Mouse (Mus musculus) G1E (cell line): Measurements from ENCODE around the gene Pkp4. TPM values are rescaled to one million over a fixed set of nuclear protein-coding genes. Genes with fewer than 3 reads are reported as not detected.
"Not testable (repeated sequence)": the region's sequence is repeated elsewhere in the genome, so short reads cannot be mapped to it uniquely, and the experiment has no call there.

Source experiments
- ATAC-seq: 2 replicates; pipeline ENCODE4 v1.8.0; 2016; ENCODE audit warnings: mild to moderate bottlenecking; ENCODE audit not compliant: insufficient number of reproducible peaks, poor library complexity, low FRiP score, severe bottlenecking; ENCODE audit errors: extremely low read depth
- DNase-seq: peaks from one replicate; pipeline ENCODE4 v3.0.0; 2012; ENCODE audit warnings: low spot score
- H3K27me3 ChIP-seq: 2 replicates; pipeline ENCODE4 v1.6.1; 2012; ENCODE audit warnings: mild to moderate bottlenecking, low read length, inconsistent platforms; ENCODE audit not compliant: insufficient read depth
- H3K36me3 ChIP-seq: replicated peaks from 2 replicates; pipeline ENCODE3; 2012; ENCODE audit warnings: mild to moderate bottlenecking, inconsistent platforms
- H3K4me1 ChIP-seq: 2 replicates; pipeline ENCODE4 v1.6.1; 2012; ENCODE audit warnings: low read depth, low read length, inconsistent platforms, mixed read lengths; ENCODE audit not compliant: insufficient read depth
- H3K4me3 ChIP-seq: 2 replicates; pipeline ENCODE4 v1.5.1; 2012; ENCODE audit warnings: low read depth, mild to moderate bottlenecking, inconsistent platforms, low read length, moderate library complexity, mixed read lengths
- H3K9me3 ChIP-seq: replicated peaks from 2 replicates; pipeline ENCODE4 v1.6.1; 2012; ENCODE audit warnings: inconsistent platforms
- CTCF ChIP-seq: IDR thresholded peaks from 2 replicates; pipeline ENCODE4 v1.5.1; 2012; ENCODE audit warnings: low read depth, low read length, inconsistent platforms, mixed read lengths
- GATA1 ChIP-seq: IDR thresholded peaks from 2 replicates; pipeline ENCODE4 v1.6.1; 2012; ENCODE audit warnings: borderline replicate concordance, low read length, inconsistent platforms, mixed read lengths
- GATA2 ChIP-seq: IDR thresholded peaks from 2 replicates; pipeline ENCODE4 v1.6.1; 2012; ENCODE audit warnings: low read depth, low read length, inconsistent platforms, borderline replicate concordance
- POLR2AphosphoS5 ChIP-seq: IDR thresholded peaks from 2 replicates; pipeline ENCODE4 v1.6.1; 2012; ENCODE audit warnings: low read depth, low read length, inconsistent platforms; ENCODE audit not compliant: insufficient replicate concordance
- TAL1 ChIP-seq: conservative IDR thresholded peaks from 2 replicates; pipeline ENCODE4 v1.6.1; 2012; ENCODE audit warnings: low read depth, low read length, inconsistent platforms, mixed read lengths
- polyA plus RNA-seq: library from polyadenylated mRNA; stranded (reverse); fragments of >175 nt; gene quantifications from 2 replicates; pipeline ENCODE4 v1.2.3, GENCODE M21; 2012
- total RNA-seq, 2 experiments: library from RNA; stranded (forward) in 1 of 2; stranded (reverse) in 1 of 2; fragments of 200-1000 nt in 1 of 2; fragments of >200 nt in 1 of 2; fragmentation: Nextera tagmentation in 1 of 2; gene quantifications; 2 replicates each; pipeline ENCODE4 v1.2.3; 2014 to 2017

Pkp4 gene
- total and polyA plus RNA-seq, 3 experiments = 29.1 to 61.0 (median 58.7) TPM

DNA sequence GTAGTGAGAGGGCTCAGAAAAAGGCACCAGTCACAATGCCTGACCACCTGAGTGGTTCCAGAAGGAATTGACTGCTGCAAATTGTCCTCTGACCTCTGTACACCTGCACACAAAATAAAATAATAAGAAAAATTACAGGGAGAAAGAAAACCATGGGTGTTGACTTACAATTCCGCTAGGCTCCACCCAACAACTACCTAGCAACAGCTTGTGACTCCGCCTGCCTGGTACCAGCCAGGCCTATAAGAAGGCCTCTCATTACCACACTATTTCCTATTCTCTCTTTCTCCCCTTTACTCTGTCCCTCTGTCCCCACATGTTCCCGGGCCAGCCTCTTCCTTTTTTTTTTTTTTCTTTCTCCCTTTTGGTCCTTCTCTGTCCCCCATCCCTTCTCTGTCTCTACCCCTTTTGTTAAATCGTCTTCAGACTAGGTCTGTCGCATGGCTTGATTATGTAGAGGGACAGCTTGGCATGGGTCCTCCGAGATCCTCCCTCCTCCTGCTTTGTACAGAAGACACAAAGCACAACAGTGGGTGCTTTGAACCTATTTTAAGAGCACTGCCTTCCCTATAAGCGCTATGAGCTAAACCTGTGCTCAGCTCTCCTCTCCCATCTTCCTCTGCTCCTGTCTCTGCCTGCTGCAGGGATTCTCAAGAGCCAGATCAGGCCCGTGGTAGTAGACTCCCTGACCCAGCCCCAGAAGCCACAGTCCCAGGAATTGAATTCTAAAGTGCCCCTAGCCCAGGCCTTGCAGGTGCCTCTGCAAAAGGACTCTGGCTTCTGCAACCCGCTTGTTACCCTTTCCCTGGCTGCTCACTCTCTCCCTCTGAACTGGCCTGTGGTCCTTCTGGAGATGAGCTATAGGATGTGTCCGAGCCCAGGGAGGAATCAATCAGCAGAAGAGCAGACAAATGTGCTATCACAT, 223.5 kb downstream of the Pkp4 start:
- Histone ChIP-seq H3K9me3 (no peaks in the 10 kb centered on the region), H3K27me3 (peaks cover 2% of the 10 kb centered on the region; the same call in 1 of the 2 replicates), H3K4me3 (no peak overlapping the region), H3K36me3 (no peaks in the 10 kb centered on the region), H3K4me1 (no peaks in the 10 kb centered on the region)
- TF ChIP-seq GATA2 (no peak), TAL1 (no peak), POLR2AphosphoS5 (no peak), CTCF (no peak)
- no peak for DNase-seq
- no peak for ATAC-seq

DNA sequence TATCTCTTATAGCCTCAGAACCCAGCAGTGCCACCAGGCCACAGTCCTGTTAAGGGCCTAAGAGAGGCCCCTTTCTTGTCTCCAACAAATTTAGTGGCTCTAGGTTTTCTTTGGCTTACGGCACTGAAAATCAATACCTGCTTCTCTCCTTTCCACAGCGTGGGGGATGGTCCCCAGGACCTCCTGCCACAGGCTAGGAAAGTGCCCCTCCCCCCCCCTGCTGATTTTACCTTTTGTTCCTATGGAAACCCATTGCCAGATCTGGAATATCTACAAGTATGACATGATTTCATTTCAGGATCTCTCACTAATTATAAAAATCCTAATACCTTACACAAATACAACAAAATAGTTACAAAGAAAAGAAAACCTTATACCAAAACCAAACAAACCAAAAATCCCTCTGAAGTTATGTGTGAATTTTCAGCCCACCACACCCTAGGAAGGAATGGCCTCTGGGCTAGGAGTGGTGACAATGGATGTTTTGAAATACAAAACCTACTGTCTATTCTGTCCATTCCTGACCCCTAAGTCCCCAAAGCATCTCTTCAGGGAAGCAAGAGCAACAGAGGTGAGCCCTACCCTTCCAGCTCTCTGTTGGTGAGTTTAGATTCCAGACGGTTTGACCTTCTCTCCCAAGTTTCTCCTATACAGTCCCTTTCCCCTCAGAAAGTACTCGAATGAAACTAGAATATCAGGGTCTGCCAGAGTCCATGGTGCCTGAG, 224.7 kb downstream of the Pkp4 start:
- no peaks in the 10 kb centered on the region for H3K9me3 ChIP-seq
- TF ChIP-seq GATA1 (no peak), GATA2 (no peak), POLR2AphosphoS5 (no peak), CTCF (no peak), TAL1 (no peak)

DNA sequence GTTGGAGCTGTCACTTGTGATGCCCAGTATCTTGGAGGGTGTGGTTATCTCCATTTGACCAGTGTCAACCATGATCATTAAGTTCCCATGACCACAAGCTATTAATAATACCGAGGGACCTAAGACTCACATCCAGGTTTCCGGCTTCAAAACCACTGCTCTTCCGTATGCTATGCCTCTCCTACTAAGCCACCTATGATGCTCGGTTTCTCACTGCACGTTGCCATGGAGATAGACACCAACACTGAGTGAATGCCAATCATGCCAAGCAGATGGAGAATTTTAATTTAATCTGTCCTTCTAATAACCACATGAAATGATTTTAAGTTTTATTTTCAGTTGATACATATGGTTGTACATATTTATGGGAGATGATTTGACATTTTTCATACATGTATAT, 229.3 kb downstream of the Pkp4 start:
- ATAC-seq (no peak), DNase-seq (no peak)
- Histone ChIP-seq H3K4me1 (no peaks in the 10 kb centered on the region), H3K9me3 (no peaks in the 10 kb centered on the region), H3K27me3 (no peaks in the 10 kb centered on the region), H3K4me3 (no peak overlapping the region), H3K36me3 (no peaks in the 10 kb centered on the region)
- TF ChIP-seq TAL1 (no peak), GATA1 (no peak), GATA2 (no peak), POLR2AphosphoS5 (no peak), CTCF (no peak)

More for the DNA sequence above, 224.7 kb downstream of the Pkp4 start:
- DNase-seq (no peak), ATAC-seq (no peak)
- Histone ChIP-seq H3K27me3 (peaks cover 2% of the 10 kb centered on the region; the same call in 1 of the 2 replicates), H3K4me3 (no peak overlapping the region), H3K36me3 (no peaks in the 10 kb centered on the region), H3K4me1 (no peaks in the 10 kb centered on the region)

DNA sequence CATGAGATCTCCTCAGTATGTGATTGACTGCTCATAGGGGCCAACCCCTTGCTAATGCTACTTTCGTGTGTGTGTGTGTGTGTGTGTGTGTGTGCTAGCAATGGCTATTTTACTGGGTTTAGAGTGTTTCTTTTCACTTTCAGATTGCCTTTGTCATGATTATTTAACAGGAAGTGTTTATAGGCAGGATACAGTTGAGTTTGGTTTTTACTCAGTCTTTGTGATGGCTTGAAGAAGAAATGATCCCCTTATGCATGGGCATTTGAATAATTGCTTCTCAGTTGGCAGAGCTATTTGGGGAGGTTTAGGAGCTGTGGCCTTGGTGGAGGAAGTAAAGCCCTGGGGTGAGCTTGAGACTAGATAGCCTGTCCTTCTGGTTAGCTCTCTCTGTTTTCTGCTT, 232.5 kb downstream of the Pkp4 start:
- ATAC-seq (no peak), DNase-seq (no peak)
- Histone ChIP-seq H3K4me1 (no peaks in the 10 kb centered on the region), H3K9me3 (no peaks in the 10 kb centered on the region), H3K27me3 (no peaks in the 10 kb centered on the region), H3K4me3 (no peak overlapping the region), H3K36me3 (no peaks in the 10 kb centered on the region)
- TF ChIP-seq TAL1 = no peak
- TF ChIP-seq POLR2AphosphoS5 = no peak
- no peak for TF ChIP-seq GATA1
- no peak for TF ChIP-seq GATA2
- TF ChIP-seq CTCF = no peak

DNA sequence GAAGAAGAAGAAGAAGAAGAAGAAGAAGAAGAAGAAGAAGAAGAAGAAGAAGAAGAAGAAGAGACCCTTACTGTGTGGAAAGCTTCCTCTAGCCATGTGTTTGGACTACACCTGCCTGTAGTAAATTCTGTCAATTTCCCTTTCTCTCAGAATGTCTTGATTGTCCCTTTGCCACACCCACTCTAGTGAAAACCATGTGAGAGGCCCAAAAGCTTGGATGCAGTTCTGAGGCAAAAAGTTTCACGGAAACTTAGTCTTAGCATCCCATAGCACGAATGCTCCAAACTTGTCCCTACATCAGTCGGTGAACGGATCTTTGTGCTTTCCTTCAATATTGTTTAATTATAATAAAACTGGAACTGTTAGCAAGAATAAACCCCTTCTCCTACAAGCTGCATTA, 234.0 kb downstream of the Pkp4 start:
- Histone ChIP-seq H3K36me3 (no peaks in the 10 kb centered on the region), H3K4me1 (no peaks in the 10 kb centered on the region), H3K27me3 (no peaks in the 10 kb centered on the region), H3K4me3 (no peak overlapping the region), H3K9me3 (no peaks in the 10 kb centered on the region)
- no peak for TF ChIP-seq CTCF
- TF ChIP-seq GATA2 = no peak
- TF ChIP-seq GATA1 = no peak
- no peak for TF ChIP-seq TAL1
- TF ChIP-seq POLR2AphosphoS5 = no peak
- DNase-seq = no peak
- ATAC-seq = no peak

DNA sequence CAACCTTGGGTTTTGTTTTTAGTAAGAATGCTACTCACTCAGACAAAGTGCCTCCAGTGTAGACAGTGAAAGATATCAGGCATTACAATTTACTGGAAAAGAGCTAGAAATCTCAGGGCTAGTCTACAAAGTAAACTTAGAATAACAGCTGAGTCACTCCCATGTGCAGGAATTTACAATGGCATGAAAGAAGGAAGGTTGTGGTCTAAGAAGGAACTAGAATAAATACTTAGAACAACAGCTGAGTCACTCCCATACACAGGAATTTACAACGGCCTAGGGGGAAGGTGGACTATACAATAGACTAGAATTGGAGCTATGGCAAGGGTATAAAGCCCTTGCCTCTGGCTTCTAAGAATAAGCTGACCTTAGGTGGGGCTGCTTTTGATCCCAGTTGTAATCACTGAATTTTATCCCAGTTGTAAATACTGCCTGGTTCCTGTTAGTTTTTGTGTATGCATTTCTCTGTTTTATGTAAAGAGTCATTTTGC, 234.6 kb downstream of the Pkp4 start:
- H3K4me3 ChIP-seq, H3K4me1 ChIP-seq, ATAC-seq, H3K36me3 ChIP-seq, H3K27me3 ChIP-seq, H3K9me3 ChIP-seq, DNase-seq: not testable (repeated sequence)
